Mouse (Mus musculus): ENCODE measurements around the gene Cd6. TPM values are rescaled to one million over a fixed set of nuclear protein-coding genes. Genes with fewer than 3 reads are reported as not detected.

Gene Cd6
- polyA plus RNA-seq, 1 experiment from 2014 or later: 0.09 TPM

- Histone ChIP-seq H3K9ac (no peak overlapping the region), H3K27me3 (replicated peaks) (no peaks in the 10 kb centered on the region; the same call in 1 of the 2 replicates), H3K36me3 (no peaks in the 10 kb centered on the region), H3K4me2 (no peak overlapping the region), H3K9me3 (no peaks in the 10 kb centered on the region), H3K4me1 (no peaks in the 10 kb centered on the region), H3K27ac (replicated peaks) (no peak overlapping the region), H3K4me3 (no peak overlapping the region)
- ATAC-seq (ENCODE audit: extremely low read depth, insufficient number of reproducible peaks, low FRiP score, low TSS enrichment): no peak
- 72% methylated on average over 6 of the region's 6 CpGs for WGBS
These were observed 18.4 kb downstream of the Cd6 start for GRCm38 (mm10) chr19:10811471-10811870.

DNA sequence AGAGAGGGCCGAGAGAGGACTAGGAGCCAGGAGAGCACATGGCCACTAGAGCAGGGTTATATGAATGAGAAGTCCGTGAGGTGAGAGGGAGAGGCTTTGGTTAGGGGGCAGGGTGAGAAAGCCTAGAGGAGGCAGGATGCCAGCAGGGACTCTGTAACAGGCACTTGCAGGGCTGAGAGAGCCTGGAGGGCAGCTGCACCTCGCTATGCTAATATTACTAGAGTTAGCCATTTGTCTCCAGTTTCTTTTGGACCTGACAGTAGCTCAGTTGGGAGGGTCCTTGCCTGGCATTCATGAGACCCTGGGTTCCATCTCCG lies 19.7 kb downstream of the Cd6 start:
- no peak for ATAC-seq (ENCODE audit: extremely low read depth, insufficient number of reproducible peaks, low FRiP score, low TSS enrichment)
- H3K4me1 ChIP-seq: no peaks in the 10 kb centered on the region

GRCm38 (mm10) chr19:10809428-10810175 lies 20.3 kb downstream of the Cd6 start:
- H3K27ac ChIP-seq (replicated peaks): no peak overlapping the region
- no peak for ATAC-seq (ENCODE audit: extremely low read depth, insufficient number of reproducible peaks, low FRiP score, low TSS enrichment)
- no peak overlapping the region for H3K4me2 ChIP-seq
- H3K36me3 ChIP-seq: no peaks in the 10 kb centered on the region
- 71% methylated on average over 11 of the region's 11 CpGs for WGBS
- no peak overlapping the region for H3K9ac ChIP-seq
- no peaks in the 10 kb centered on the region; the same call in 1 of the 2 replicates for H3K27me3 ChIP-seq (replicated peaks)
- no peak overlapping the region for H3K4me3 ChIP-seq
- H3K9me3 ChIP-seq: no peaks in the 10 kb centered on the region
- no peaks in the 10 kb centered on the region for H3K4me1 ChIP-seq

More for the DNA sequence above, 19.7 kb downstream of the Cd6 start:
- 52% methylated on average over 4 of the region's 4 CpGs for WGBS
- Histone ChIP-seq H3K4me3 (no peak overlapping the region), H3K9me3 (no peaks in the 10 kb centered on the region), H3K36me3 (no peaks in the 10 kb centered on the region), H3K27me3 (replicated peaks) (no peaks in the 10 kb centered on the region; the same call in 1 of the 2 replicates), H3K27ac (replicated peaks) (no peak overlapping the region), H3K4me2 (no peak overlapping the region), H3K9ac (no peak overlapping the region)

DNA sequence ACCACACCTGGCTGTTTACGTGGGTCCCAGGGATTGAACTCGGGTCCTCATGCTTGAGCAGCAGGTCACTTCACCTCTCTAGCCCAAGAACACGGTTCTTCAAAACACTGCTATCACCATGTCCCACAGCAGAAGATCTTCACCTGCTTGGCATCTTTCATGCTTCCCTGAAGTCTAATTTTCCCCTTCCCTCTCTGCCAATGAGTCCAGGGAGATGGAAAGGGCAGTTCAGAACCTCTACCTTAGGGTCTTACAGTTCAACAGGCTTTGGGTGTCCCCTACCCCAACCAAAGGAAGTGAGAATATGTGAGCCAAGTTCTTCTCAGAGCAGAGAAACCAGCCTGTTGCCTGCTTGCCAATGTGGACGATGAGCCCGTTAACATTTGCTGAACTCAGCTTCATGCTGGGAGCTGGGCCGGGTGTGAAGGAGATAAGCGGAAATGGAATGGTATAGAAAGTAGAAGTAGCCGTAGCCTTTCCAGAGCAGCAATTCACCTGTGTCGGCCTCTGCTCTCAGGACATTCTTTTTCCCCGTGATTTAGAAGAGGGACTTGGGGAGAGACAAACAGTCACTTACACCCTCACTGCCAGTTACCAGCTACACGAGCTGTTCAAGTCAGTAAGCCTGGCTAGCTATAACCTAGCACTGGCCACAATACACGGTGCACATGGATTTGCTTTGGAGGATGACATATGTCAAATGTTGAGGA lies 21.2 kb downstream of the Cd6 start:
- Histone ChIP-seq H3K27ac (replicated peaks) (no peak overlapping the region), H3K27me3 (replicated peaks) (no peaks in the 10 kb centered on the region; the same call in 1 of the 2 replicates), H3K9me3 (no peaks in the 10 kb centered on the region), H3K9ac (no peak overlapping the region), H3K4me1 (no peaks in the 10 kb centered on the region), H3K36me3 (no peaks in the 10 kb centered on the region), H3K4me2 (no peak overlapping the region), H3K4me3 (no peak overlapping the region)
- 65% methylated on average over 12 of the region's 12 CpGs for WGBS
- no peak for ATAC-seq (ENCODE audit: extremely low read depth, insufficient number of reproducible peaks, low FRiP score, low TSS enrichment)

DNA sequence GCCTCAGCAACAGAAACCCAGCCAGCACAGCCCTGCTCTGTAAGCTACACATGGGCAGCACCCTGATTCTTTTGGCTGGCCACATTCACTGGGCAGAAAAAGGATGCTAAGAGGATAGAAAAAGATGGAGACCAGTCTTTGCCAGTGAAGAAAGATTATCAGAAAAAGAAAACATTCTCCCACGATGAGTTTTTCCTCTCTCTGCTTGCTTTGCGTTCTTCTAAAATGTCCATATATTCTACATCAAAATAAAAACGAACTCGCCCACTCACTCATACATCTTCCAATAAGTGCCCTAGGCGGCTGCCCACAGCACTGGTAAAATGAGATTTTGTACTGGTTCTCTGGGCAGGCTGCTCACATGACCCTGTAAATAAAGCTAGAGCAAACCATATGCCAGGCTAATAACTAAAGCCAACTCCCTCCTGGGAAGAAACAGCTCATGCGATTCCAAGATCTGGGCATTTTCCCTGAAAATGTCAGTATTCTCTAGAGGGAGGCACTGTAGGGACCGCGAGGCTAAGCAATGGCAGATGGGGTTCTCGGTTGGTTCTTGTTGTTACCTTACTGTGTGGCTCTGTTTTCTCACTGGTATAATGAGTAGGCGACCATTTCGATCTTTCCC lies 24.1 kb downstream of the Cd6 start:
- H3K4me2 ChIP-seq: no peak overlapping the region
- peaks cover 2% of the 10 kb centered on the region; the same call in 1 of the 2 replicates for H3K27me3 ChIP-seq (replicated peaks)
- no peaks in the 10 kb centered on the region for H3K4me1 ChIP-seq
- H3K27ac ChIP-seq (replicated peaks): no peak overlapping the region
- no peak overlapping the region for H3K4me3 ChIP-seq
- WGBS: 77% methylated on average over 11 of the region's 11 CpGs
- H3K36me3 ChIP-seq: no peaks in the 10 kb centered on the region
- no peak for ATAC-seq (ENCODE audit: extremely low read depth, insufficient number of reproducible peaks, low FRiP score, low TSS enrichment)
- no peaks in the 10 kb centered on the region for H3K9me3 ChIP-seq
- no peak overlapping the region for H3K9ac ChIP-seq

- WGBS: 80% methylated on average over 2 of the region's 2 CpGs
- no peak overlapping the region for H3K4me2 ChIP-seq
- no peaks in the 10 kb centered on the region for H3K9me3 ChIP-seq
- H3K27me3 ChIP-seq (replicated peaks): peaks cover 7% of the 10 kb centered on the region; the same call in 1 of the 2 replicates
- H3K9ac ChIP-seq: no peak overlapping the region
- no peak for ATAC-seq (ENCODE audit: extremely low read depth, insufficient number of reproducible peaks, low FRiP score, low TSS enrichment)
- H3K4me1 ChIP-seq: no peaks in the 10 kb centered on the region
- H3K36me3 ChIP-seq: no peaks in the 10 kb centered on the region
- no peak overlapping the region for H3K4me3 ChIP-seq
- H3K27ac ChIP-seq (replicated peaks): no peak overlapping the region
These were observed 24.8 kb downstream of the Cd6 start for GRCm38 (mm10) chr19:10804850-10805660.

GRCm38 (mm10) chr19:10803751-10804150 lies 26.1 kb downstream of the Cd6 start:
- H3K9ac ChIP-seq: no peak overlapping the region
- no peak for ATAC-seq (ENCODE audit: extremely low read depth, insufficient number of reproducible peaks, low FRiP score, low TSS enrichment)
- 63% methylated on average over 5 of the region's 5 CpGs for WGBS

DNA sequence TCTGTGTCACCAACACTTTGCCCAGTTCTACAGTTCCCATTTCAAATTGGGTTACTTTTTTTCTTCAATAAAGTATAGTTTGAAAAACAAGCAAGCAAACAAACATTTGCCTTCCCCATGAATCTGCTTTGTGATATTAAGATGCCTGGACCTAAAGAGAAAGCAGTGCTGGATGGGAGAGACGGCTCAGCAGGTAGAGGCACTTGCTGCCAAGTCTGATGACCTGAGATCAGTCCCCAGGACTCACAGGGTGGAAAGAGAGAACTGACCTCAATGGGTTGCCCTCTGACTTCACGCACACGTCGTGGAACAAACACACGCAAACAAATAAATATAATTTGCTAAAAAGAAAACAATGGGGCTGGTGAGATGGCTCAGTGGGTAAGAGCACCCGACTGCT lies 28.0 kb downstream of the Cd6 start:
- peaks cover 14% of the 10 kb centered on the region; the same call in 1 of the 2 replicates for H3K27me3 ChIP-seq (replicated peaks)
- ATAC-seq (ENCODE audit: extremely low read depth, insufficient number of reproducible peaks, low FRiP score, low TSS enrichment): no peak
- no peaks in the 10 kb centered on the region for H3K9me3 ChIP-seq
- no peak overlapping the region for H3K27ac ChIP-seq (replicated peaks)
- H3K4me1 ChIP-seq: no peaks in the 10 kb centered on the region
- WGBS: 76% methylated on average over 6 of the region's 6 CpGs
- no peaks in the 10 kb centered on the region for H3K36me3 ChIP-seq
- no peak overlapping the region for H3K9ac ChIP-seq
- no peak overlapping the region for H3K4me2 ChIP-seq
- no peak overlapping the region for H3K4me3 ChIP-seq

More at GRCm38 (mm10) chr19:10803751-10804150, 26.1 kb downstream of the Cd6 start:
- H3K36me3 ChIP-seq: no peaks in the 10 kb centered on the region
- no peak overlapping the region for H3K4me2 ChIP-seq
- no peak overlapping the region for H3K27ac ChIP-seq (replicated peaks)
- H3K4me3 ChIP-seq: no peak overlapping the region
- H3K9me3 ChIP-seq: no peaks in the 10 kb centered on the region
- H3K4me1 ChIP-seq: no peaks in the 10 kb centered on the region
- H3K27me3 ChIP-seq (replicated peaks): peaks cover 10% of the 10 kb centered on the region; the same call in 1 of the 2 replicates

- Histone ChIP-seq H3K9ac (no peak overlapping the region), H3K36me3 (no peaks in the 10 kb centered on the region), H3K27me3 (replicated peaks) (peaks cover 14% of the 10 kb centered on the region; the same call in 1 of the 2 replicates), H3K27ac (replicated peaks) (no peak overlapping the region), H3K9me3 (no peaks in the 10 kb centered on the region), H3K4me3 (no peak overlapping the region), H3K4me1 (no peaks in the 10 kb centered on the region), H3K4me2 (no peak overlapping the region)
- WGBS: 75% methylated on average over 6 of the region's 6 CpGs
- no peak for ATAC-seq (ENCODE audit: extremely low read depth, insufficient number of reproducible peaks, low FRiP score, low TSS enrichment)
These were observed 28.8 kb downstream of the Cd6 start for GRCm38 (mm10) chr19:10801070-10801469.

GRCm38 (mm10) chr19:10799155-10799554 lies 30.7 kb downstream of the Cd6 start:
- Histone ChIP-seq H3K4me3 (no peak overlapping the region), H3K4me2 (no peak overlapping the region), H3K27ac (replicated peaks) (no peak overlapping the region), H3K4me1 (no peaks in the 10 kb centered on the region), H3K9me3 (no peaks in the 10 kb centered on the region), H3K36me3 (no peaks in the 10 kb centered on the region), H3K27me3 (replicated peaks) (peaks cover 14% of the 10 kb centered on the region; the same call in 1 of the 2 replicates), H3K9ac (no peak overlapping the region)
- ATAC-seq (ENCODE audit: extremely low read depth, insufficient number of reproducible peaks, low FRiP score, low TSS enrichment): no peak
- WGBS: 86% methylated on average over 17 of the region's 17 CpGs

DNA sequence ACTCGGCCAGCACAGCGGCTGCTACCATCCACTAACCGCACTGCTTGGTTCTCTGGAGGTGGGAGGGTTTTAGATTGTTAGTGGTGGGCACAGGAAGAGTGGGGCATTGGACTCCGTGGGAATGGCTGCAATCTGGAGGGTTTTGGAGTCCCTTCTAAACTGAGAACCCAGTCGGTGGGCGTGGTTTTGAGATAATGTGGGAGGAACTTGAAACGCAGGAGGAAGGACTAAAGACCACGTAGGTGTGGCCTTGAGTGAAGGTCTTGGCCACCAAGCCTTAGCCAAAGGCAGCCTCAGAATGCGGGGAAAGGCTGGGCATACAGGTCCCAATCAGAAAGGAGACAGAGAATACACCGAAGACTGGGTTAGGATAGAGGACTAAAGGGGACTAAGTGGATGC lies 31.3 kb downstream of the Cd6 start:
- H3K4me3 ChIP-seq: no peak overlapping the region
- no peak for ATAC-seq (ENCODE audit: extremely low read depth, insufficient number of reproducible peaks, low FRiP score, low TSS enrichment)
- no peak overlapping the region for H3K9ac ChIP-seq
- H3K9me3 ChIP-seq: no peaks in the 10 kb centered on the region
- H3K4me2 ChIP-seq: no peak overlapping the region
- WGBS: 52% methylated on average over 10 of the region's 10 CpGs
- H3K36me3 ChIP-seq: no peaks in the 10 kb centered on the region
- H3K27ac ChIP-seq (replicated peaks): no peak overlapping the region
- peaks cover 14% of the 10 kb centered on the region; the same call in 1 of the 2 replicates for H3K27me3 ChIP-seq (replicated peaks)
- no peaks in the 10 kb centered on the region for H3K4me1 ChIP-seq
